Mouse (Mus musculus) midbrain, embryonic 11.5 days (tissue): Measurements from ENCODE around the gene Cklf. TPM values are rescaled to one million over a fixed set of nuclear protein-coding genes. Genes with fewer than 3 reads are reported as not detected.
"Not testable (repeated sequence)": the region's sequence is repeated elsewhere in the genome, so short reads cannot be mapped to it uniquely, and the experiment has no call there.

Experiments used
- ATAC-seq: fragments of 200-750 bp; cut with Nextera tagmentation; 2 replicates; pipeline ENCODE4 v1.8.0; 2017; ENCODE audit warnings: moderate TSS enrichment, moderate library complexity; ENCODE audit not compliant: low FRiP score
- DNase-seq: peaks from one replicate; pipeline ENCODE4 v3.0.0; 2015; ENCODE audit warnings: low spot score; ENCODE audit errors: missing footprints
- H3K27ac ChIP-seq: fragments of 300-500 bp; sonication (generic); 2 replicates; pipeline ENCODE4 v1.5.1; 2014; ENCODE audit warnings: low read depth, low read length
- H3K27me3 ChIP-seq: fragments of 300-500 bp; sonication (generic); 2 replicates; pipeline ENCODE4 v1.6.1; 2014; ENCODE audit warnings: mild to moderate bottlenecking, low read length, moderate library complexity, mixed read lengths; ENCODE audit not compliant: control insufficient read depth, insufficient read depth
- H3K36me3 ChIP-seq: fragments of 300-500 bp; sonication (generic); 2 replicates; pipeline ENCODE4 v1.6.1; 2014; ENCODE audit warnings: mild to moderate bottlenecking, low read length, moderate library complexity, mixed read lengths; ENCODE audit not compliant: control insufficient read depth, insufficient read depth
- H3K4me1 ChIP-seq: fragments of 300-500 bp; sonication (generic); 2 replicates; pipeline ENCODE4 v1.6.1; 2014; ENCODE audit warnings: low read length; ENCODE audit not compliant: control insufficient read depth, insufficient read depth
- H3K4me2 ChIP-seq: fragments of 300-500 bp; sonication (generic); 2 replicates; pipeline ENCODE4 v1.6.1; 2014; ENCODE audit warnings: mild to moderate bottlenecking, moderate library complexity
- H3K4me3 ChIP-seq: fragments of 300-500 bp; sonication (generic); 2 replicates; pipeline ENCODE4 v1.5.1; 2014; ENCODE audit warnings: low read depth, low read length
- H3K9ac ChIP-seq: fragments of 300-500 bp; sonication (generic); 2 replicates; pipeline ENCODE4 v1.6.1; 2014; ENCODE audit warnings: low read length
- H3K9me3 ChIP-seq: fragments of 300-500 bp; sonication (generic); 2 replicates; pipeline ENCODE4 v1.6.1; 2016; ENCODE audit warnings: low read length; ENCODE audit not compliant: control insufficient read depth
- WGBS: fragments of 180-500 bp; shearing (Covaris S2); extraction: QIAGEN DNeasy Blood & Tissue Kit; methylation state at CpG from one replicate; pipeline ENCODE4 v1.1.7; 2014; 5-methylcytosine and 5-hydroxymethylcytosine counted together
- polyA plus RNA-seq: library from polyadenylated mRNA; unstranded; fragments of >200 nt; fragmentation: Nextera tagmentation; extraction: Ambion mirVana; gene quantifications from 2 replicates; pipeline ENCODE4 v1.2.1, GENCODE M21; 2014

Cklf gene
- polyA plus RNA-seq, 1 experiment from 2014 or later, result 35.0 TPM

DNA sequence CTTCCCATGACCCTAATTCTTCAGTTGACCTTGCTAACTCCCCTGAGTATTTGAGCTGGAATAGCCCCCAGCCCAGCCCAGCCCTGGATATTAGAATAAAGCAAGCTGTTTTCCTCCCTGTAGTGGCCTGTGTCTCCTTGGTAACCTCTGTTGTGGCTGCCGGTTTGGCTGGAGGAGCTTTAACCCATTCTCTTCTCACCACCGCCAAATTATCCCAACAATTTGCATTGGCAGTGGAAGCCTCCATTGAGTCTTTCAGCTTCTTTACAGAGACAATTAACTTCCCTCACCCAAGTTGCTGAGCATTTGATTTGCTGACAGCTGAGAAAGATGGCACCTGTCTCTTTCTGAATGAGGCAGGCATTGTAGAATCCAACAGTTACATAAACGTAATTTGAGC, 50.9 kb downstream of the Cklf start:
- H3K4me2 ChIP-seq, H3K9me3 ChIP-seq, H3K36me3 ChIP-seq, H3K4me3 ChIP-seq, H3K9ac ChIP-seq, H3K27me3 ChIP-seq, H3K4me1 ChIP-seq, H3K27ac ChIP-seq: not testable (repeated sequence)
- ATAC-seq (peak; percentile 91), DNase-seq (peak; percentile 85)
- WGBS, result 9% methylated on average over 3 of the region's 3 CpGs

GRCm38 (mm10) chr8:104302536-104302935, 51.9 kb downstream of the Cklf start:
- H3K27ac ChIP-seq, H3K9ac ChIP-seq, H3K4me2 ChIP-seq, H3K4me3 ChIP-seq, ATAC-seq, H3K9me3 ChIP-seq, DNase-seq, H3K27me3 ChIP-seq, H3K4me1 ChIP-seq, H3K36me3 ChIP-seq: not testable (repeated sequence)
- 89% methylated on average over 4 of the region's 4 CpGs for WGBS

GRCm38 (mm10) chr8:104304962-104305361, 54.3 kb downstream of the Cklf start:
- Histone ChIP-seq H3K9ac (no peak overlapping the region), H3K4me1 (peaks cover 6% of the 10 kb centered on the region), H3K27me3 (no peaks in the 10 kb centered on the region), H3K4me3 (no peak overlapping the region), H3K27ac (no peak overlapping the region), H3K36me3 (no peaks in the 10 kb centered on the region), H3K9me3 (no peaks in the 10 kb centered on the region), H3K4me2 (no peak overlapping the region)
- WGBS, result 87% methylated on average over 11 of the region's 11 CpGs
- no peak for ATAC-seq
- no peak for DNase-seq

DNA sequence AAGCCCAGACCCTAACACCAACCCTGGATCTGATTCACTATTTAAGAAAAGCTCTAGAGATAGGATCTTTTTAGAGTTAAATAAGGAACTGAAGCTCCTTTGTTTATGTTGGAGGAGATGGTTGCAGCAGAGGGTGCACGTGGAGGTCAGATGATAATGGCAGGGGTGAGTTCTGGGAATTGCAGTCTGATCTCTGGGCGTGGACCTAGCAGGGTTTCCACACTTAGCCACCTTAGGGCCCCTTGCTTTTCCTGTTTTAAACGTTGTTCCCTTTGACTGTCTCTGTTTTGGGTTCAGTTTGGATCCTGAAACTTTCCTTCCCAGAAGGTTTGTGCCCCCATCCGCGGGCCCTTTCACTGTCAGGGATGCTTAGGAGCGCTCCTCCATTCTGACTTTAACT, 57.7 kb downstream of the Cklf start:
- 73% methylated on average over 6 of the region's 6 CpGs for whole genome bisulfite sequencing
- H3K9me3 ChIP-seq, DNase-seq, H3K27me3 ChIP-seq, H3K4me1 ChIP-seq, H3K36me3 ChIP-seq, H3K9ac ChIP-seq, H3K4me2 ChIP-seq, H3K27ac ChIP-seq, ATAC-seq, H3K4me3 ChIP-seq: not testable (repeated sequence)

DNA sequence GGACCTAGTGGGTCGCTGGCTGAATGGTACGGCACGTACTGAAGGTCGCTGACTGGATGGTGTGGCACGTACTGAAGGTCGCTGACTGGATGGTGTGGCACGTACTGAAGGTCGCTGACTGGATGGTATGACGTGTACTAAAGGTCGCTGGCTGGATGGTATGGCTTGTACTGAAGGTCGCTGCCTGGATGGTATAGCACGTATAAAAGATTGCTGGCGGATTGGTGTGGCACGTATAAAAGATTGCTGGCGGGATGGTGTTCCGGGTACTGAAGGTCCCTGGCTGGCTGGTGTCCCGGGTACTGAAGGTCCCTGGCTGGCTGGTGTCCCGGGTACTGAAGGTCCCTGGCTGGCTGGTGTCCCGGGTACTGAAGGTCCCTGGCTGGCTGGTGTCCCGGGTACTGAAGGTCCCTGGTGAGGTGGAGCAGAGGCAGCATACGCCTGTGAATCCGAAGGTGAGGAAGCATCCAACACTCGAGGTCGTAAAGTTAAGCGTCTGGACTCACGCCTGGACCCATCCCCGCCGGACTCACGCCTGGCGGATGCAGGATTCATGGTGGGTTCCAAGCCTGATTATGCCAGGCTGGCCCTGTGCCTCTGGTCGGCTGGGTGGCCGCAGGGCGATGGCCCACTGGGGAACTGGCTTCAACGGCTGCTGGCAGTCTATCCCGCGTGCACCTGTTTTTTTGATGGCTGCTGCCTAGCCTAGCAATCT, 58.9 kb downstream of the Cklf start, which contains the start of the genes Gm45711 and Cmtm1:
Gene Gm45711, minus strand, starts transcription at position 641 of the 715 bp plus-strand sequence.
Gene Cmtm1, minus strand, starts transcription at position 705 of the 715 bp plus-strand sequence.
- ATAC-seq, H3K4me1 ChIP-seq, H3K9ac ChIP-seq, H3K27me3 ChIP-seq, DNase-seq, H3K9me3 ChIP-seq, H3K36me3 ChIP-seq, H3K27ac ChIP-seq, H3K4me3 ChIP-seq, H3K4me2 ChIP-seq: not testable (repeated sequence)
- WGBS, result 89% methylated on average over 36 of the region's 36 CpGs

- not testable (repeated sequence) for H3K4me1 ChIP-seq, H3K27me3 ChIP-seq, ATAC-seq, H3K9ac ChIP-seq, DNase-seq, H3K4me3 ChIP-seq, H3K27ac ChIP-seq, H3K9me3 ChIP-seq, H3K36me3 ChIP-seq, H3K4me2 ChIP-seq
- WGBS, result 80% methylated on average over 3 of the region's 3 CpGs
Measured at GRCm38 (mm10) chr8:104312023-104312422, 61.4 kb downstream of the Cklf start.

DNA sequence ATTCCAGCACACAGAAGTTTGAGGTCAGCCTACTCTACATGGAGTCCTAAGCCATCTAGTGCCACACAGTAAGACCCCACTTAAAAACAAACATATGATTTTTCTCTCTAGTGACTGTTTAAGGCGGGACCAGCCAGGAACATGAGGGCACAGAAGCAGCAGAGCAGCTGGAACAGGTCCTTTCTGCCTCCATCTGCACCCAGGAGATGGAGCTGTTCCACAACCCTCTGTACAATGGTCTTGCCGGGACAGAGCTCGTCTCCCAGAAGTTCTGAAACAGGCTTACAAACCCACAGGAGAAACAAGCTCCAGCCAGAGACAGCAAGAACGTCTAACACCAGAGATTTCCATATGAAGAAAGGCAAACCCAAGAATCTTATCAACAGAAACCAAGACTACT, 62.6 kb downstream of the Cklf start:
- ATAC-seq, result no peak
- H3K27ac ChIP-seq, result no peak overlapping the region
- H3K27me3 ChIP-seq, result no peaks in the 10 kb centered on the region
- H3K9me3 ChIP-seq, result no peaks in the 10 kb centered on the region
- H3K4me2 ChIP-seq, result no peak overlapping the region
- H3K4me1 ChIP-seq, result no peaks in the 10 kb centered on the region
- H3K4me3 ChIP-seq, result no peak overlapping the region
- no peak for DNase-seq
- 75% methylated on average over 4 of the region's 4 CpGs for WGBS
- no peak overlapping the region for H3K9ac ChIP-seq
- no peaks in the 10 kb centered on the region for H3K36me3 ChIP-seq

Other genes with a start within 250 kb of the Cklf start
- 18.0 and 19.0 TPM in 2 replicates for gene Cdh5, start 149.2 kb upstream of the Cklf start, polyA plus RNA-seq
- 0.63 and 0.66 TPM in 2 replicates for gene Bean1, start 80.4 kb upstream of the Cklf start, polyA plus RNA-seq
- 35.9 and 37.0 TPM in 2 replicates for gene Tk2, start 2.3 kb upstream of the Cklf start, polyA plus RNA-seq
- gene Cmtm2a, start 42.3 kb downstream of the Cklf start, polyA plus RNA-seq, result not detected in 2 replicates
- gene Gm45711, start 59.2 kb downstream of the Cklf start, polyA plus RNA-seq, result not detected in 2 replicates
- not detected in 2 replicates for gene Cmtm1, start 59.3 kb downstream of the Cklf start, polyA plus RNA-seq
- not detected in 2 replicates for gene Gm11020, start 70.7 kb downstream of the Cklf start, polyA plus RNA-seq
- not detected in 2 replicates for gene Cmtm2b, start 71.4 kb downstream of the Cklf start, polyA plus RNA-seq
- 70.3 and 74.3 TPM in 2 replicates for gene Cmtm3, start 88.5 kb downstream of the Cklf start, polyA plus RNA-seq
- gene Cmtm4, start 144.9 kb downstream of the Cklf start, polyA plus RNA-seq, result 2.2 and 2.6 TPM in 2 replicates
- gene Dync1li2, start 192.2 kb downstream of the Cklf start, polyA plus RNA-seq, result 87.6 and 98.2 TPM in 2 replicates